In genomic region chr16:22501855-22502254, GRCm38 (mm10) we compare ENCODE assay signal across 21 mouse cellular contexts.
DNase-seq lines count a peak whose midpoint lies in the region; ATAC-seq and TF ChIP-seq lines count a peak whose summit lies in the region.
"Had no signal": no experiment of that assay in that cellular context is flagged by ENCODE, and none has a peak within 500 bp of the region (broad histone marks: within the 10 kb centered on the region; RNA-seq: fewer than 3 reads in every experiment).

No protein-coding gene starts in this region.

- no peaks in the 10 kb centered on the region for H3K27me3 ChIP-seq in intestine, embryonic 15.5 days (replicated peaks)
- H3K27me3 ChIP-seq in intestine, postnatal 0 days (replicated peaks; ENCODE audit: control insufficient read depth, insufficient read depth, low read length), result no peaks in the 10 kb centered on the region; the same call in 1 of the 2 replicates
- no peaks in the 10 kb centered on the region for H3K27me3 ChIP-seq in midbrain, embryonic 11.5 days (ENCODE audit: control insufficient read depth, insufficient read depth, low read length)
- H3K27me3 ChIP-seq in midbrain, embryonic 10.5 days (ENCODE audit: low read depth, poor library complexity, severe bottlenecking), result no peaks in the 10 kb centered on the region; the same call in 1 of the 2 replicates
- H3K27me3 ChIP-seq: CH12.LX had no signal

- WGBS in intestine, embryonic 15.5 days, result 44% methylated on average over 6 of the region's 6 CpGs
- WGBS in intestine, postnatal 0 days, result 44% methylated on average over 6 of the region's 6 CpGs
- 93% methylated on average over 6 of the region's 6 CpGs for WGBS in midbrain, embryonic 11.5 days
- WGBS in midbrain, embryonic 10.5 days, result 92% methylated on average over 6 of the region's 6 CpGs

- DNase-seq in heart, adult 11 months, result peak; percentile 77
- no peak for DNase-seq in heart, adult 8-10 months (ENCODE audit: low spot score)
- peak; percentile 65 for DNase-seq in midbrain, embryonic 11.5 days (ENCODE audit: low spot score, missing footprints)
- no peak for DNase-seq in midbrain, embryonic 10.5 days (ENCODE audit: low spot score)
- DNase-seq: adrenal gland, adult 2 months; adrenal gland, adult 8-10 months; adrenal gland, postnatal 10 days; adrenal gland, postnatal 14 days; adrenal gland, postnatal 25 days; adrenal gland, postnatal 36 days; B cell, adult 2 months; cerebellum, adult 11 months; cerebellum, adult 11-12 months; cerebellum, adult 18-20 months had no signal

- no peaks in the 10 kb centered on the region for H3K9me3 ChIP-seq in intestine, embryonic 15.5 days
- no peaks in the 10 kb centered on the region for H3K9me3 ChIP-seq in intestine, postnatal 0 days (ENCODE audit: control insufficient read depth)
- H3K9me3 ChIP-seq in midbrain, embryonic 11.5 days (ENCODE audit: control insufficient read depth, low read length), result no peaks in the 10 kb centered on the region
- H3K9me3 ChIP-seq in midbrain, embryonic 10.5 days (replicated peaks), result no peaks in the 10 kb centered on the region
- H3K9me3 ChIP-seq: G1E had no signal

- TF ChIP-seq CTCF in intestine, postnatal 0 days (IDR thresholded peaks at IDR 0.05; ENCODE audit: low read depth), result no peak

- peaks cover 15% of the 10 kb centered on the region; the same call in 1 of the 2 replicates for H3K4me1 ChIP-seq in intestine, embryonic 15.5 days (replicated peaks)
- no peaks in the 10 kb centered on the region for H3K4me1 ChIP-seq in intestine, postnatal 0 days (replicated peaks; ENCODE audit: control insufficient read depth, insufficient read depth, low read length)
- H3K4me1 ChIP-seq in midbrain, embryonic 11.5 days (ENCODE audit: control insufficient read depth, insufficient read depth, low read length), result no peaks in the 10 kb centered on the region
- no peaks in the 10 kb centered on the region for H3K4me1 ChIP-seq in midbrain, embryonic 10.5 days

- no peak overlapping the region for H3K4me3 ChIP-seq in intestine, embryonic 15.5 days (replicated peaks)
- H3K4me3 ChIP-seq in intestine, postnatal 0 days (ENCODE audit: low read depth, low read length), result no peak overlapping the region
- H3K4me3 ChIP-seq in midbrain, embryonic 11.5 days (ENCODE audit: low read depth, low read length), result no peak overlapping the region
- no peak overlapping the region for H3K4me3 ChIP-seq in midbrain, embryonic 10.5 days

- H3K27ac ChIP-seq in intestine, embryonic 15.5 days, result no peak overlapping the region
- no peak overlapping the region for H3K27ac ChIP-seq in intestine, postnatal 0 days (ENCODE audit: low read depth, low read length)
- H3K27ac ChIP-seq in midbrain, embryonic 11.5 days (ENCODE audit: low read depth, low read length), result no peak overlapping the region
- no peak overlapping the region for H3K27ac ChIP-seq in midbrain, embryonic 10.5 days (replicated peaks)

- no peak overlapping the region for H3K4me2 ChIP-seq in intestine, embryonic 15.5 days (replicated peaks)
- H3K4me2 ChIP-seq in intestine, postnatal 0 days (replicated peaks; ENCODE audit: low read depth), result no peak overlapping the region
- H3K4me2 ChIP-seq in midbrain, embryonic 11.5 days, result no peak overlapping the region

- H3K9ac ChIP-seq in intestine, embryonic 15.5 days, result no peak overlapping the region
- no peak overlapping the region for H3K9ac ChIP-seq in intestine, postnatal 0 days (ENCODE audit: low read depth, low read length)
- H3K9ac ChIP-seq in midbrain, embryonic 11.5 days (ENCODE audit: low read length), result no peak overlapping the region

- ATAC-seq in intestine, embryonic 15.5 days, result peak; percentile 51; the same call in 1 of the 2 replicates
- no peak for ATAC-seq in intestine, postnatal 0 days
- ATAC-seq in midbrain, embryonic 11.5 days (ENCODE audit: low FRiP score), result no peak
- ATAC-seq: activated CD4-positive, CD25-positive, alpha-beta regulatory T cell, adult 4 months; CD4-positive, CD25-positive, alpha-beta regulatory T cell, adult 4 months; Patski had no signal

- H3K36me3 ChIP-seq in intestine, embryonic 15.5 days, result no peaks in the 10 kb centered on the region
- peaks cover 17% of the 10 kb centered on the region for H3K36me3 ChIP-seq in intestine, postnatal 0 days (ENCODE audit: control insufficient read depth, insufficient read depth)
- H3K36me3 ChIP-seq in midbrain, embryonic 11.5 days (ENCODE audit: control insufficient read depth, insufficient read depth, low read length), result no peaks in the 10 kb centered on the region
- no peaks in the 10 kb centered on the region for H3K36me3 ChIP-seq in midbrain, embryonic 10.5 days
- H3K36me3 ChIP-seq: G1E had no signal

Comparison
In these comparisons a context has a peak if more than half of its experiments do, and no peak if none do; other contexts are left out.
1. DNase-seq: peak in heart, adult 11 months (single experiment) and midbrain, embryonic 11.5 days (single experiment); none in heart, adult 8-10 months (single experiment) and midbrain, embryonic 10.5 days (single experiment).